Mouse (Mus musculus) forebrain, postnatal 0 days (tissue): ENCODE measurements at regions not wholly inside any gene's neighbourhood (a gene's known extent, or its start where the extent isn't known, plus 50 kb on each side); places are given as distances from the start of the nearest gene placed in this dataset.

Experiments used
- ATAC-seq: fragments of 200-750 bp; cut with Nextera tagmentation; 2 replicates; pipeline ENCODE4 v1.8.0; 2017; ENCODE audit warnings: mild to moderate bottlenecking, moderate library complexity
- DNase-seq: peaks from one replicate; pipeline ENCODE4 v3.0.0-alpha.2; 2015
- H3K27ac ChIP-seq: fragments of 300-500 bp; sonication (generic); 2 replicates; pipeline ENCODE4 v1.5.1; 2014; ENCODE audit warnings: low read depth, mild to moderate bottlenecking, antibody characterized with exemption, low read length, moderate library complexity, mixed read lengths
- H3K27me3 ChIP-seq: fragments of 300-500 bp; sonication (generic); 2 replicates; pipeline ENCODE4 v1.6.1; 2014; ENCODE audit warnings: mild to moderate bottlenecking, low read length, mixed read lengths; ENCODE audit not compliant: insufficient read depth
- H3K36me3 ChIP-seq: fragments of 300-500 bp; sonication (generic); 2 replicates; pipeline ENCODE4 v1.6.1; 2014; ENCODE audit warnings: mild to moderate bottlenecking, moderate library complexity; ENCODE audit not compliant: insufficient read depth
- H3K4me1 ChIP-seq: fragments of 300-500 bp; sonication (generic); 2 replicates; pipeline ENCODE4 v1.6.1; 2014; ENCODE audit warnings: antibody characterized with exemption; ENCODE audit not compliant: insufficient read depth
- H3K4me2 ChIP-seq: fragments of 300-500 bp; sonication (generic); 2 replicates; pipeline ENCODE4 v1.6.1; 2014; ENCODE audit warnings: low read depth, mild to moderate bottlenecking, moderate library complexity
- H3K4me3 ChIP-seq: fragments of 300-500 bp; sonication (generic); 2 replicates; pipeline ENCODE4 v1.5.1; 2014; ENCODE audit warnings: low read depth, low read length, mixed read lengths
- H3K9ac ChIP-seq: fragments of 300-500 bp; sonication (generic); 2 replicates; pipeline ENCODE4 v1.6.1; 2014; ENCODE audit warnings: mild to moderate bottlenecking
- H3K9me3 ChIP-seq: fragments of 300-500 bp; sonication (generic); 2 replicates; pipeline ENCODE4 v1.6.1; 2016; ENCODE audit warnings: low read length
- CTCF ChIP-seq: sonication (generic); IDR thresholded peaks from 2 replicates; pipeline ENCODE4 v1.5.1; 2016; ENCODE audit warnings: antibody characterized with exemption, control low read depth, low read depth
- WGBS: fragments of 180-500 bp; shearing (Covaris S2); extraction: QIAGEN DNeasy Blood & Tissue Kit; methylation state at CpG from one replicate; pipeline ENCODE4 v1.1.7; 2014; 5-methylcytosine and 5-hydroxymethylcytosine counted together

DNA sequence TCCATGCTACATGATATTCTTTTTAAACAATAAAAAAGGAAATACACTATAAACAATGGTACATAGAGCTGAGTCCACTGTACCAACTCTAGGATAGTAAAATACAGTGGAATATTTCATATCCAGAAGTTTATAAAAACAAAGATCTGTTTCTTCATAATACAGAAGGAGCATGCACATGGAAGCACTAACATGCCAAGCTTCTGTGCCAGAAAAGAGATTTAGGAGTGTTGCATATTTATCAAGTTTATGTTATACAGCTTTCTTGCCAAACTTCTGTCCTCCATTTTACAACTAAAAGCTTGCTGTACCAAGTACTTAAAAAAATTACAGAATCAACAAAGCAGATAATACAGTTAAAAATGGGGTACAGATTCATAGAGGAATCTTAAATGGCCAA lies 816.7 kb upstream of the A730009L09Rik start:
- DNase-seq (peak; percentile 79), ATAC-seq (peak; percentile 73)

DNA sequence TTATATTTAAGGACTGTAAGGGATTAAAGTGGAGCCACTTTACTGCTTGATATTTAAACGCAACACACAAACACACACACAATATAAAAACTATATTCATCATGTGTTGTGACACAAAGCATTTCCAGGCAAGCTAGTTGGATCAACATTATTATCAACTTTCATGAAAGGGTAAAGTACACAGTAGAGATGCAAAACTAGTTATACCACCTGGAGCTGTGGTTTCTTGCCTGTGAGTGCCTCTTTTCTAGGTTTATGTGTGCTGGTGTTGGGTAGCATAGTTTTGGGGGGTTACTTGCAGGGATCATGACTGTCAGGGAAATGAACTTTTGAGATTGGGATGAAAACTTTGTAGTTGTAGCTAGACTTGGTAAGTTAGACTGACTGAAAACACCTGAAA lies 812.3 kb upstream of the A730009L09Rik start:
- Histone ChIP-seq H3K9me3 (no peaks in the 10 kb centered on the region), H3K27ac (no peak overlapping the region), H3K4me1 (no peaks in the 10 kb centered on the region), H3K4me2 (no peak overlapping the region), H3K27me3 (no peaks in the 10 kb centered on the region), H3K9ac (no peak overlapping the region), H3K36me3 (no peaks in the 10 kb centered on the region), H3K4me3 (no peak overlapping the region)
- DNase-seq (no peak), ATAC-seq (no peak)
- WGBS, result 89% methylated on average over 1 of the region's 1 CpGs
- TF ChIP-seq CTCF, result no peak

More for the DNA sequence above, 816.7 kb upstream of the A730009L09Rik start:
- Histone ChIP-seq H3K4me1 (no peaks in the 10 kb centered on the region), H3K27me3 (no peaks in the 10 kb centered on the region), H3K4me3 (no peak overlapping the region), H3K9ac (no peak overlapping the region), H3K9me3 (no peaks in the 10 kb centered on the region), H3K4me2 (no peak overlapping the region), H3K27ac (no peak overlapping the region), H3K36me3 (no peaks in the 10 kb centered on the region)
- no peak for TF ChIP-seq CTCF
